Mouse (Mus musculus): ENCODE measurements around the gene Scn8a.

- TF ChIP-seq CEBPB (IDR thresholded peaks at IDR 0.05; ENCODE audit: low read depth), result no peak
- no peak for TF ChIP-seq CTCF (IDR thresholded peaks at IDR 0.05; ENCODE audit: control insufficient read depth, insufficient read depth, insufficient read length)
- TF ChIP-seq USF1 (IDR thresholded peaks at IDR 0.05; ENCODE audit: low read depth), result no peak
Observed at GRCm38 (mm10) chr15:100908817-100909216, 39.2 kb downstream of the Scn8a start.
